Mouse (Mus musculus): Measurements from ENCODE around the gene Ago4.

DNA sequence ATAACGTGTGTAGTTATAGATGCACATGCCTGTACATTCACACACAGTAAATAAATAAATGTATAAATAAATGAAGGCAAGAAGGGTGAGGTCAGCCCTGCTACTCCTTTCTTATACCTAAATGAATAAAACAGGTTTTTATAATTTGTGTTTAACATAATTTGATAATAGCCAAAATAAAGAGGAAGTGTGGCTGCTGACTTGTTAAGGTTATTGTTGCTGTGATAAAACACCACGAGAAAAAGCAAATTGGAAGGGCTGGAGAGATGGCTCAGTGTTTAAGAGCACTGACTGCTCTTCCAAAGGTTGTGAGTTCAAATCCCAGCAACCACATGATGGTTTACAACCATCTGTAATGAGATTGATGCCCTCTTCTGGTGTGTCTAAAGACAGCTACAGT is 45.8 kb upstream of the Ago4 start:
- TF ChIP-seq GATA1 (IDR thresholded peaks at IDR 0.05; ENCODE audit: borderline replicate concordance, low read length), result no peak
- no peak for TF ChIP-seq FLI1 (IDR thresholded peaks at IDR 0.05; ENCODE audit: low read length)
